Mouse (Mus musculus): ENCODE results near the gene Lin37.

The Lin37 gene

GRCm38 (mm10) chr7:30552102-30553020 is 7.3 kb downstream of the Lin37 start, which contains the start of the genes Hspb6 and Proser3:
Hspb6 (plus strand) TSS chr7:30552178.
Proser3 (minus strand) TSS chr7:30552299.
- peak; percentile 100 for DNase-seq (ENCODE audit: low read depth, low spot score)

- no peak for DNase-seq (ENCODE audit: low read depth, low spot score)
Observed at GRCm38 (mm10) chr7:30551445-30552101, 8.1 kb downstream of the Lin37 start.

GRCm38 (mm10) chr7:30550603-30551002 is 9.0 kb downstream of the Lin37 start:
- DNase-seq (ENCODE audit: low read depth, low spot score), result no peak

DNA sequence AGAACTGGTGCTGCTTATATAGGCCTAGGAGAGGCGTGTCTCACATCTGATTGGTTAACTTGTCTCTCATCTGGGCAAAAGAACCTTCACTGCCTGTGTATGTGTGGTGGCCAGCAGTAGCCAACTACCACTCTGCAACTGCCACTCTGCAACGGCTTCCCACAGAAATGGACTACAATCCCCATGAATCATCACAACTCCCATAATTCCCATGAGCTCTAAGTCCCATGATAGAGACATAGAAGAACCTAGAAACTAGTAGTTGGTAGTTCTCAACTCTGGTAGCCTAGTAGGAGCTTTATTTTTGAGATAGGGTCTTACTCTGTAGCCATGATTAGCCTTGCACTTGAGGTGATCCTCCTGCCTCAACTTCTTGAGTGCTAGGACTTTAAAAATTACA is 9.8 kb downstream of the Lin37 start:
- DNase-seq (ENCODE audit: low read depth, low spot score), result no peak

- DNase-seq (ENCODE audit: low read depth, low spot score), result no peak
Observed at GRCm38 (mm10) chr7:30544327-30544726, 15.3 kb downstream of the Lin37 start.

DNA sequence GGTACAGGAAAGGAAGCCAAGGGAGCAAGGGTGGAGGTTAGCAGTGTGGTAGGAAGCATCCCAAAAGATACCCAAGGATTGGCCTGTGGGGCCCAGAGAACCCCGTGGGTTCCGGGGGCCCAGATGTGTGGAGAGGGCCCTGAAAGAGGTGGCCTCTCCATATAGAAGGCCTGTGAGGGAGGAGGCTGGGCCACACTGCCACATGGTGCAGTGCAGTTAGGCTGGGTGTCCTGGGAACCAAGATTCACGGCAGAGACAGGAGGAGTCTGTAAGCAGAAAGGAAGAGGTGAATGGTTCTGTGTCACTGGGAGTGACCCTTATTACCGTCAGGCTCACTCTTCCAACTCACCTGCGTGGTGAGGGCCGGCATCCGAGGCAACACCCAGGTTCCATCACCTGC is 19.1 kb downstream of the Lin37 start:
- DNase-seq (ENCODE audit: low read depth, low spot score), result no peak

- DNase-seq (ENCODE audit: low read depth, low spot score), result peak; percentile 99
Observed at GRCm38 (mm10) chr7:30534633-30535577, 24.7 kb downstream of the Lin37 start, which contains the start of gene Arhgap33. Arhgap33 (minus strand) TSS chr7:30535060.

GRCm38 (mm10) chr7:30533941-30534632 is 25.6 kb downstream of the Lin37 start:
- DNase-seq (ENCODE audit: low read depth, low spot score), result peak; percentile 54

GRCm38 (mm10) chr7:30532931-30533330 is 26.7 kb downstream of the Lin37 start:
- DNase-seq (ENCODE audit: low read depth, low spot score), result peak; percentile 78

GRCm38 (mm10) chr7:30531291-30531815 is 28.3 kb downstream of the Lin37 start:
- DNase-seq (ENCODE audit: low read depth, low spot score), result peak; percentile 92

GRCm38 (mm10) chr7:30526981-30527380 is 32.7 kb downstream of the Lin37 start:
- no peak for DNase-seq (ENCODE audit: low read depth, low spot score)

DNA sequence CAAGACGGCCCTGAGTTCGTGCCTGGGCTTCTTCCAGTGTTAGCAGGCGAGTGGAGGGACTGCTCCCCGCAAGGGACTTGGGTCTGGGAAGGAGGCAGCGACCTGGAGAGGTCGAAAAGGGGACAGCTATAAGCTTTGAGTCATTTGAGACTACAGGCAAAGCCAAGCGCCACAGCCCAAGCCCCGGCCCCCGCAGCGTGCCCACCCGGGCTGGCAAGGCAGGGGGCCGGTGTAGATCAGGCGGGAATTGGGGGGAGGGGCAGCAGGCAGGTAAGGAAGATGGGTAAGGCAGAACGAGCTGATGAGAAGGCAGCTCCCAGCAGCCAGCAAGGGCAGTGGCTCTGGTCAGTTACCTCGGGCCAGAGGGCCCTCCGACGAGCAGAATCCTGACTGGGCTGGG is 33.2 kb downstream of the Lin37 start:
- no peak for DNase-seq (ENCODE audit: low read depth, low spot score)

- DNase-seq (ENCODE audit: low read depth, low spot score), result peak; percentile 45
Observed at GRCm38 (mm10) chr7:30525954-30526353, 33.7 kb downstream of the Lin37 start.

GRCm38 (mm10) chr7:30524487-30524886 is 35.2 kb downstream of the Lin37 start:
- no peak for DNase-seq (ENCODE audit: low read depth, low spot score)

- no peak for DNase-seq (ENCODE audit: low read depth, low spot score)
Observed at GRCm38 (mm10) chr7:30522871-30523270, 36.8 kb downstream of the Lin37 start.

- peak; percentile 59 for DNase-seq (ENCODE audit: low read depth, low spot score)
Observed at GRCm38 (mm10) chr7:30520856-30521255, 38.8 kb downstream of the Lin37 start.

DNA sequence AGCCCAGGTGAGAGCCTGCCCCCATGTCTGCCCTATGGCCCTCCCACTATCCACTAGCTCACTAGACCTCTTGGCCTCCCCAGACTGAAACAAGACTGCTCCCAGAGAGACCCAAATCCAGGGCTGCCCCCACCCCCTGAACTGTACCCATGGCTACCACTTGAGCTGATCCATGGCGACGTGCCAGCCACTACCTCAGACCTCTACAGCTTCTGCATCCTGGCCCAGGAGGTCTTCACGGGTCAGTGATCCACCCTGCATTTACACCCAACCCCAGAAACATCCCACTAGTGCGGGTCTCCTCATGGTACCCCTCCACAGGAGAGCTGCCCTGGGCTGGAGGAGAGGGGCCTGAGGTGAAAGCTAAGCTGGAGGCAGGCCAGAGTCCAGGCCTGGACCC is 39.2 kb downstream of the Lin37 start:
- no peak for DNase-seq (ENCODE audit: low read depth, low spot score)

GRCm38 (mm10) chr7:30518325-30518724 is 41.3 kb downstream of the Lin37 start:
- DNase-seq (ENCODE audit: low read depth, low spot score), result no peak

DNA sequence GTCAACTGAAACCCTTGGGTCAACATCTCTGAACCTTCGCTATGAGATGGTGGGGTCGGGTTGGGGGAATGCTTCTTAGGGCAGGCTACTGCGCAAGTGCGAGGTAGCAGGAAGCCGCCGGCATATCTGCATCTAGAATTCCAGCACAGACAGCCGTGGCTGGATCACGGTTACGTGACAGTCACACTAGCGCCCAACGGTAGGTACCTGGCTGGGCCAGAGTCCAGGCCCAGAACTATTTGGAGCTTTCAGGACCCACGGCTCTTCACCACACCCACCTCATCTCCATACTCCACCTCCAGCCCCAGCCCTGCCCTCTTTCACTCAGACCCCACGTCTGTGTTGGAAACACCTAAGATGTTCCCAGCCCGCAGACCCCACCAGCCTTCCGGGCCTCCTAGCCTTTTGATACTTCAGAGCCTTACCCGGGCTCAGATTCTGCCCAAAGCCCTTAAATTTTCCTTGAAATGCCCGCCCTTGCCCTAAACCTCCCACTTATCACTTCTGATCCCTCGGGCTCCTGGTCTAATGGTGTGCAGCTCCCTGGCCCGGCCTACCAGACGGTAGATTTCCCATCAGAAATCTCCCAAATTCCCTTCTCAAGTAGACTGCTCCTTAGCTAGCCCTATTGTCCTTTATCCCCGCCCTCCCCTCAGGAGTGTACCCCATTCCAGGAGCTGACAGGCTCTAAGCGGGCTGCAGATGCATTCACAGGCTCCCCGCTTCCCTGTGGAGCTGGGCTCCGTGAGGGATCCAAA is 44.5 kb downstream of the Lin37 start:
- DNase-seq (ENCODE audit: low read depth, low spot score), result no peak

GRCm38 (mm10) chr7:30508061-30508460 is 51.6 kb downstream of the Lin37 start:
- no peak for DNase-seq (ENCODE audit: low read depth, low spot score)

Data from brain, adult 2 months (tissue).